Mouse (Mus musculus) ES-E14 (cell line): ENCODE results near the gene Cdh24.

ENCODE experiments used
- CHD2 ChIP-seq: IDR thresholded peaks from 2 replicates; pipeline ENCODE4 v1.6.1; 2014; ENCODE audit warnings: mild to moderate bottlenecking, low read depth, low read length, inconsistent platforms
- HCFC1 ChIP-seq: IDR thresholded peaks from 2 replicates; pipeline ENCODE4 v1.6.1; 2012; ENCODE audit warnings: low read length, inconsistent platforms, borderline replicate concordance; ENCODE audit not compliant: insufficient read depth
- MAFK ChIP-seq: IDR thresholded peaks from 2 replicates; pipeline ENCODE4 v1.6.1; 2014; ENCODE audit warnings: mild to moderate bottlenecking, low read depth, low read length, inconsistent platforms; ENCODE audit not compliant: insufficient read depth
- ZC3H11A ChIP-seq: IDR thresholded peaks from 2 replicates; pipeline ENCODE4 v1.6.1; 2012; ENCODE audit warnings: low read depth, mild to moderate bottlenecking, inconsistent platforms, low read length, borderline replicate concordance
- ZNF384 ChIP-seq: IDR thresholded peaks from 2 replicates; pipeline ENCODE4 v1.6.1; 2012; ENCODE audit warnings: low read depth, low read length, inconsistent platforms

- TF ChIP-seq CHD2 (no peak), ZNF384 (no peak), MAFK (no peak), ZC3H11A (no peak), HCFC1 (no peak)
These were observed 3.0 kb downstream of the Cdh24 start for GRCm38 (mm10) chr14:54638210-54638609.
